Comparison of ENCODE assay signal across 20 mouse cellular contexts in the genomic region with DNA sequence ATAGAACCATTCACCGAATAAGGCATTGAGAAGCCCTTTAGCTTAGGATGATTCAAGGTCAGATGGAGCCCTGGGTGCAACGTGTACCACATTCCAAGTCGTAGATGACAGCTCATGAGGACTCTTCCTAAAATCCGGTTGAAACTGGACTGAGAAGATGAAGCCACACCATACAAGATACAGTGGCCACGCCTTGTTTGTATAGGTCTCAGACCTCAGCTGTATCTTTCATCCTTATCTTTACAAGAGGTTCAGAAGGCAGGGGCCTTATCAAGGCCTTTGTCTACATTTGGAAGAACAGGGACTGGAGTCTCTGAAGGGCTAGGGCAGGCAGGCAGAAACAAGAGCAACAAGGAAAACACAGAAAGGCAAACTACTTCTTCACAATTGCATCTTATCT.
"Had no signal": no experiment of that assay in that cellular context is flagged by ENCODE, and none has a peak within 500 bp of the region (broad histone marks: within the 10 kb centered on the region; RNA-seq: fewer than 3 reads in every experiment).

No protein-coding gene starts in this region.

- H3K4me1 ChIP-seq: limb, embryonic 12.5 days; limb, embryonic 15.5 days; midbrain, embryonic 12.5 days; midbrain, embryonic 15.5 days; neural tube, embryonic 12.5 days; neural tube, embryonic 15.5 days had no signal

- H3K4me2 ChIP-seq: limb, embryonic 12.5 days; limb, embryonic 15.5 days; liver, embryonic 11.5 days; lung, embryonic 14.5 days; midbrain, embryonic 12.5 days; midbrain, embryonic 15.5 days; neural tube, embryonic 12.5 days; neural tube, embryonic 15.5 days had no signal

- H3K27ac ChIP-seq: kidney, postnatal 0 days; left cerebral cortex, adult 2 months; limb, embryonic 12.5 days; limb, embryonic 15.5 days; liver, embryonic 14.5 days; macrophage; midbrain, embryonic 12.5 days; midbrain, embryonic 15.5 days; neural tube, embryonic 12.5 days; neural tube, embryonic 15.5 days had no signal

- H3K9ac ChIP-seq: limb, embryonic 12.5 days; limb, embryonic 15.5 days; liver, embryonic 14.5 days; liver, postnatal 0 days; lung, embryonic 14.5 days; midbrain, embryonic 12.5 days; midbrain, embryonic 15.5 days; neural tube, embryonic 12.5 days; neural tube, embryonic 15.5 days had no signal

- DNase-seq: kidney, postnatal 25 days; layer of hippocampus, postnatal 36 days; liver, postnatal 0 days; lung, embryonic 14.5 days; right cerebral cortex, adult 18-20 months; right cerebral cortex, postnatal 14 days; right cerebral cortex, postnatal 4 days; thymus, postnatal 25 days had no signal

- H3K27me3 ChIP-seq: limb, embryonic 12.5 days; limb, embryonic 15.5 days; midbrain, embryonic 15.5 days; neural tube, embryonic 12.5 days; neural tube, embryonic 15.5 days had no signal

- ATAC-seq: liver, postnatal 0 days; lung, postnatal 0 days; midbrain, embryonic 15.5 days had no signal

- H3K4me3 ChIP-seq: left cerebral cortex, adult 2 months; limb, embryonic 12.5 days; limb, embryonic 15.5 days; midbrain, embryonic 12.5 days; midbrain, embryonic 15.5 days; neural tube, embryonic 12.5 days; neural tube, embryonic 15.5 days had no signal

- H3K36me3 ChIP-seq: limb, embryonic 12.5 days; limb, embryonic 15.5 days; midbrain, embryonic 12.5 days; midbrain, embryonic 15.5 days; neural tube, embryonic 12.5 days; neural tube, embryonic 15.5 days had no signal

- H3K9me3 ChIP-seq: limb, embryonic 12.5 days; limb, embryonic 15.5 days; midbrain, embryonic 12.5 days; midbrain, embryonic 15.5 days; neural tube, embryonic 12.5 days; neural tube, embryonic 15.5 days had no signal
